Mouse (Mus musculus): ENCODE data around the gene Srp72.

The Srp72 gene

GRCm38 (mm10) chr5:76974554-76975285 lies at the start of gene Srp72:
Gene Srp72, plus strand, starts transcription at chr5:76974683.
- peak; percentile 68 to 75 for DNase-seq (ENCODE audit: low spot score in 2 of 2)

GRCm38 (mm10) chr5:76928124-76928832 lies 46.2 kb upstream of the Srp72 start:
- DNase-seq (ENCODE audit: low spot score in 2 of 2), result peak in 1 of 2 experiments; percentile 24

GRCm38 (mm10) chr5:76929180-76929877 lies 45.2 kb upstream of the Srp72 start:
- DNase-seq (ENCODE audit: low spot score in 2 of 2), result no peak

- no peak for DNase-seq (ENCODE audit: low spot score in 2 of 2)
Measured at GRCm38 (mm10) chr5:76939717-76940116, 34.8 kb upstream of the Srp72 start.

- no peak for DNase-seq (ENCODE audit: low spot score in 2 of 2)
Measured at GRCm38 (mm10) chr5:76941975-76942374, 32.5 kb upstream of the Srp72 start.

GRCm38 (mm10) chr5:76942505-76942904 lies 32.0 kb upstream of the Srp72 start:
- no peak for DNase-seq (ENCODE audit: low spot score in 2 of 2)

GRCm38 (mm10) chr5:76944965-76945677 lies 29.4 kb upstream of the Srp72 start:
- no peak for DNase-seq (ENCODE audit: low spot score in 2 of 2)

- no peak for DNase-seq (ENCODE audit: low spot score in 2 of 2)
Measured at GRCm38 (mm10) chr5:76945678-76946033, 28.8 kb upstream of the Srp72 start.

- no peak for DNase-seq (ENCODE audit: low spot score in 2 of 2)
Measured at GRCm38 (mm10) chr5:76947142-76947541, 27.3 kb upstream of the Srp72 start.

GRCm38 (mm10) chr5:76947758-76948157 lies 26.7 kb upstream of the Srp72 start:
- DNase-seq (ENCODE audit: low spot score in 2 of 2), result no peak

- DNase-seq (ENCODE audit: low spot score in 2 of 2), result no peak
Measured at GRCm38 (mm10) chr5:76950343-76951105, 24.0 kb upstream of the Srp72 start.

- DNase-seq (ENCODE audit: low spot score in 2 of 2), result peak; percentile 97 to 98
Measured at GRCm38 (mm10) chr5:76951106-76952027, 23.1 kb upstream of the Srp72 start, which contains the start of the genes Paics and Ppat. Gene Paics, plus strand, starts transcription at chr5:76951307. Gene Ppat, minus strand, starts transcription at chr5:76951578.

- DNase-seq (ENCODE audit: low spot score in 2 of 2), result no peak
Measured at GRCm38 (mm10) chr5:76952112-76953040, 22.1 kb upstream of the Srp72 start.

GRCm38 (mm10) chr5:76953794-76954193 lies 20.7 kb upstream of the Srp72 start:
- DNase-seq (ENCODE audit: low spot score in 2 of 2), result no peak

GRCm38 (mm10) chr5:76954271-76954900 lies 20.1 kb upstream of the Srp72 start:
- DNase-seq (ENCODE audit: low spot score in 2 of 2), result no peak

GRCm38 (mm10) chr5:76955474-76955873 lies 19.0 kb upstream of the Srp72 start:
- no peak for DNase-seq (ENCODE audit: low spot score in 2 of 2)

GRCm38 (mm10) chr5:76957954-76958353 lies 16.5 kb upstream of the Srp72 start:
- DNase-seq (ENCODE audit: low spot score in 2 of 2), result no peak

GRCm38 (mm10) chr5:76959587-76959986 lies 14.9 kb upstream of the Srp72 start:
- DNase-seq (ENCODE audit: low spot score in 2 of 2), result no peak

All from frontal cortex, postnatal 36 days (tissue).